Mouse (Mus musculus) spleen, postnatal 10 days (tissue): Measurements from ENCODE around the gene Dazap1.
"Not testable (repeated sequence)": the region's sequence is repeated elsewhere in the genome, so short reads cannot be mapped to it uniquely, and the experiment has no call there.

Experiments
- DNase-seq, 2 experiments: peaks; one replicate each; pipeline ENCODE4 v3.0.0; 2021 to 2022; ENCODE audit warnings: low spot score in 2 of 2

Gene Dazap1

DNA sequence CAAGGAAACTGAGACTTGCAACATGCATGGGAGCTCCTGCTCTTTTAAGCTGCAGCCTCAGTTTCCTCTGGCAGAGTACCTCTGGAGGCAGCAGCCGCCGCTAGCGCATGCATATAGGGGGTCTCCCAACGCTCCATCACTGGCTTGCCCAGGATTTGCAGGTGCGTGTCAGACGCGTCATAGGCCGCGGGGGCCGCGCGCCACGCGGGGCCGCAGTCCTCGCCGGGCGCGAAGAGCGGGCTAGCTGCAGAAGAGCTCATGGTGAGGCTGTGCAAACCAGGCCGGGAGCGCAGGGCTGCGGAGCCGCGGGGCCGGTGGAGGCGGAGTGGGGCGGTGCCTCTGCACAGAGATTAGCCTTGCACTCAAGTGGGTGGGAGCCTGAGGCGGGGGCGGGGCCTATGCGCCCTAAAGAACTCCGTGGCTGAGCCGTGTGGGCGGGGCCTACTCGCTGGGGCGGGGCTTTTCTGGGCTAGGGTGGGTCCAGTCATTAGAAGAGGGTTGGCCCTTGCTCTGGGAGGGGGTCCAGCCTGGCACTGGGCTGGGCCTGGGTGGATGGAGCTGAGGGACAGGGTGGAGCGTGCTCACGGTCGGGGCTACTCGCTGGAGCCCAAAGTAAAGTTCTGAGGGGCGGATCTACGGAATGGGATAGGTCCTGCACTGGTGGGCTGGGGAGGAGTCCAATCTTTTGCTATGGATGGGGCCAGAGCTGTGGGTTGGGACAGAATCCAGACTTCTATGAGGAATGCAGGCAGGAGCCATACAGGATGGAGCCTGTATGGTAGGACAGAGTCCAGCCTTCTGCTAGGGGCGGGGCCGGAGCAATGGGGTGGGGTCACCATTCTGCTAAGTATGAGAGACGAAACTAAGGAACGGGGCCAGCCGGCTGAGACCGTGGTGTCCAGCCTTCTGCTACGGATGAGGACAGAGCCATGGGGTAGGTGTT is at the start of gene Dazap1, which contains the start of gene Gamt:
Gene Dazap1, plus strand, starts transcription at position 845 of the 943 bp plus-strand sequence.
Gene Gamt, minus strand, starts transcription at position 371 of the 943 bp plus-strand sequence.
- DNase-seq, result peak; percentile 96 to 98

DNA sequence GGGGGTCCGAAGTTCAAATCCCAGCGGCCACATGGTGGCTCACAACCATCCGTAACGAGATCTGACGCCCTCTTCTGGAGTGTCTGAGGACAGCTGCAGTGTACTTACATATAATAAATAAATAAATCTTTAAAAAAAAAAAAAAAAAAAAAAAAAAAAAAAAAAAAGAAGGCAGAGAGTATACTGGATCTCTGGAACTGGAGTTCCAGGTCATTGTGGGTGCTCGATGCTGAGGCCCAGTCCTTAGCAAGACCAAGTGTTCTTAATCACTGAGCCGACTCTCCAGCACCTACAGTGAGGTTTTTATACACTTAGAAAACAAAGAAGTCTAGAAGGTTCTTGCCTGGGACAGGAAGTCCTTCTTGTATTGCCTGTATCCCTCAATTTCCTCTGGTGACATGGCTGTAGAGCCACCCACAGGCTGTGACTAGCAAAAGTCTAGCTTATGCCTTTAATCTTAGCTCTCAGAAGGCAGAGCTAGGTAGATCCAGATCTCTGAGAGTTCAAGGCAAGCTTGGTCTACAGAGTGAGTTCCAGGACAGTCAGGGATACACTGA is 49.7 kb upstream of the Dazap1 start:
- DNase-seq, result not testable (repeated sequence)

DNA sequence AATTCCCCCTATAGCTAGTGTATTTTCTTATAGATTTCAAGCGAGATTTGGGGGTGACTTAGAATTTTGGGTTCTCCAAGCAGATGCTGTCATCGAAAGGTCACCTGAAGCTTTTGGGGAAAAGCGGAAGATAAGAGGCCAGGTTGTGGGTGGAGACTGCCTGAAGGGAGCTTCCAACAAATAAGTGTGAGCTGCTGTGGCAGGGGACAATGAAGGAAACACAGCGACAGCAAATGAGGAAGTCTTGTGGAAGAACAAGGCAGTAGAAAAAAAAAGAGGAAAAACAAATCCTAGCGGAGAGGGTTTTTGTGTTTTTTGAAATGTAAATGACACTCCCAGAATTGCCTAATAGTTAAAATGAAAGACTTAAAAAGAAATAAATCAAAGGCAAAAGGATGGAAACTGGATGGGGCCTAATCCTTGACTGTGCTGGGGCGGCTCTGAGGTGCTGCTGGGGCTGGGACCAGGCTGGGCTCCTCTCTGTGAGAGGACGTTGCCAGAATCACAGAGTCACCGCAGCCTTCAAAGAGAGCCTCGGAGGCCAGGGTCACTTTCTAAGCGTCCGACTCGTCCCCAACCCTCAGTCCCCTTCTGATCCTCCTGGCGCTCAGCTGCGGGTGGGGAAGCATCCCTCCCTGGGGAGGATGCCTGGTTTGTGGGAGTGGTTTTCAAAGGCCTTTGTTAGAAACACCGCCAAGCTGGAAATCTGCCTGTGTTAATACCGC is 46.1 kb upstream of the Dazap1 start:
- DNase-seq, result no peak

DNA sequence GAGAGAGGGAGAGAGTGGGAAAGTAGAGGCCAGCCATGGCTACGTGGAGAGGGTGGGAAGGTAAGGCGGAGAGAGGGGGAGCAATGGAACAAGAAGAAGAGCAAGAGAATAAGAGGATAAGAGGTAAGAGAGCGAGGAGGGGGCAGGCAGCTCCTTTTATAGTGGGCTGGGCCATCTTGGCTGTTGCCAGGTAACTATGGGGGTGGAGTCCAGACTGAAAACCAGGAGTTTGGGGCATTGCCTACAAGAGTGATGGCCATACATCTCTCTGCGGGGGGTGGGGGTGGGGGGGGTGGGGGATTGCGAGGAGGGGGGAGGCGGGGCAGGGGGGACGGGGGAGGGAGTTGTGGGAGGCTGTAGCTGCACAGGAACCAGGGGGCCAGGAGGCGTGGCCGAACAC is 40.6 kb upstream of the Dazap1 start:
- DNase-seq, result no peak

DNA sequence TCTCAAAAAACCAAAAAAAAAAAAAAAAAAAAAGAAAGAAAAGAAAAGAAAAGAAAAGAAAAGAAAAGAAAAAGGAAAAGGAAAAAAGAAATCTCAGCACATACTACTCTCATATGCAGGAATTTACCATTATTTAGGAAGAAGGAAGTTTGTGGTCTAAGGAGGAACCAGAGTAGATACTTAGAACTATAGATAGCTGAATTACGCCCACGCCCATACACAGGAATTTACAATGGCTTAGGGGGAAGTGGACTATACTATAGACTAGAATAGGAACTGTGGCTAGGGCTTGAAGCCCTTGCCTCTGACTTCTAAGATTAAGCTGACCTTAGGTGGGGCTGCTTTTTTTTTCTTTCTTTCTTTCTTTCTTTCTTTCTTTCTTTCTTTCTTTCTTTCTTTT is 38.1 kb upstream of the Dazap1 start:
- not testable (repeated sequence) for DNase-seq

DNA sequence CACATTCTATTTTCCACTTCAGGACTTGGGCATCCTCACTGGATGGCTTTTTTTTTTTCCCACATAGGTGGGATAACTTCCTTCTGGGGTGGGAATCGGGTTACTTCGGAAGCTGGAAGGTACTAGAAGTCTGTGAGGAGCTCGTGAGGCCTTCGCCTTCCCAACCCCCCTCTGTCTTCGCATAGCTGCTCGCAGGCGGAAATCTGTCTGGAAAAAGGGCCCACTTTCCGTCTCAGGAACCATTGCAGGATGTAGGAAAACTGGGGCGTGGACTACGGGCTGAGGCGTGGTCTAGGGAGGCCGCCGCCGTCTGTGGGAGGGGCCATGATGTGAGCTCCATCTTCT is 35.2 kb upstream of the Dazap1 start:
- no peak for DNase-seq

DNA sequence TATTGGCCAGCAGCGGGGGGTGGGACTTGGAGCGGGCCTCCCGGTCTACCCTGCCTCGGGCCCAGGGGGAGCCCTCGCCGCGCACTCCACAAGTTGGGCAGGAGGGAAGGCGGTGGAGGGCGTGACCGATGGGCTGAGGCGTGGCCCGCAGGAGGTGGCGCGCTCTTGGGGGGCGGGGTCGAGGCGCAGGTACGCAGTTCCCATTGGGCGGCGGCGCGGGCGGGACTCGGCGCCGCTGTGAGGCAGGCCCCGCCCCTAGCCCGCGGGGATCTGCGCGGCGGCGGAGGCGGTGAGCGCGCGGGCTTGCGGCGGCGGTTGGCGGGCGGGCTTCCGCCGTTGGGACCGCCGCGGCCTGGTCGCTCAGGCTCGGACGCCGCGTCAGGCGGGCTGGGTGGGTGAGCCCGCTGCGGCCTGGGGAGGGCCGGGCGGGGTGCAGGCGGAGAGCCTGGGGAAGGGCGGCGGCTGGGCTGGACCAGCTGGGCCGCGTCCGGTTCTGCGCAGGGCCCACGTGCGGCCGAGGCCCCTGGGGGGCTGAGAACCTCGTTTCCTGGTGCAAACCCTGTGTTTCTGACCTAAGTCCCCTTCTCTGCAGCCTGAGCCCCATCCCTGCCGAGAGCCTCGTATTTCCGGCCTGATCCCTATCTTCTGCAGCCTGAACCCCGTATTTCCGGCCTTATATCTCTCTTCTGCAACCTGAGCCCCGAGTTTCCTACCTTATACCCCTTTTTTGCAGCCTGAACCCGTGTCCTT is 34.7 kb upstream of the Dazap1 start, which contains the start of gene Mum1:
Gene Mum1, plus strand, starts transcription at position 19 of the 750 bp plus-strand sequence.
- DNase-seq, result peak; percentile 94 to 99

DNA sequence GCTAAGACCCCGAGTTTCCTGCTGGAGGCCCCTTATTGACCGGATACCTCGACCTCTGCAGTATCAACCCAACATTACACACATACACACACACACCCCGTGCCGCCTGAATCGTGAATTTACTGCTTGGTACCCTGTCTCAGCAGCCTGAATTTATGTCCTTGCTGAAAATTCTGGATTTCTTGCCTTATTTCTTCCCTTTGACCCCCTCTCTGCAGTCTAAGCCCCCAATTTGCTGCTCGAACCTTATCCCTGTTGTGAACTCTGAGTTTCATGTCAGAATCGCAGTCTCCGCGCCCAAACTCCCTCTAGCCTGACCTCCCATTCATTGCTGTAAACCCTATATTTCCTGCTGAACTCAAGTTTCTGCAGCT is 34.1 kb upstream of the Dazap1 start:
- DNase-seq, result no peak

DNA sequence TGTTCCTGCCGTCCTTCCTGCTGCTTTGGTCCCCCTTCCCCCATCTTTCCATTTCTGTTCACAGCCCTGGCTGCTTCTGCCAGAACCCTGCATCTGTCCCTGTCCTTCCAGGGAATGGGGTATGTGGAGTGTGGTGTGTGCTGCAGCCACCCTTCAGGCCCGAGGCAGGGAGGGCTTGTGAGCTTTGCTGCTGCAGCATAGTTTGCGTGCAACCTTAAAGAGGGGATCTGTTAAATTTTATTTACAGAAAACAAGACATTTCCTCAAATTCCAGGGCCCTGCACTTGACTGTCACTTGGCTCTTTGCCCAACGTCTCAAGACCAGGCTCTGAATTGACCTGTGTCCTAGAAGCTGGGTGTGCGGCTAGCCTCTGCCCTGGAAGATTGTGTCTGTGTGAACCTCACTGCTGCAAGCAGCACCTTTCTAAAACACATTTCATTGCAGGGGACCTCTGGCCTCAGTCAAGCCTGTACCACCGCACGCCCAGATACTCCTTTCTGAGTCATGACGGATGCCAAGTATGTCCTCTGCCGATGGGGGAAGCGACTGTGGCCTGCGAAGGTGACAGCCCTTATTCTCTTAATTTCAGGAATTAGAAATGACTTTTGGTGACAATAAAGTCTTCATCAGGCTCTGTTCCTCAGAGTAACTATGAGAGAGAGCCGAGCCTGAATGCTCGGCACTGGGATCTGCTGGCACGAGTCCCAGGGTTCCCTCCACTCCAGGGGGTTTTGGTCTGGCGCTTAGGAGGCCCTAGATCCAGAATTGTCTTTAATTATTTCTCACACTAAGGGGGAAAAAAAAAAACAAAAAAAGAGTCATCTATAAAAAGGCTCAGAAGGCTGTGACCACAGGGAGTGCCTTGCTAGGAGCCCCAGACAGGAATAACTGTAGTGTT is 33.2 kb upstream of the Dazap1 start:
- no peak for DNase-seq

DNA sequence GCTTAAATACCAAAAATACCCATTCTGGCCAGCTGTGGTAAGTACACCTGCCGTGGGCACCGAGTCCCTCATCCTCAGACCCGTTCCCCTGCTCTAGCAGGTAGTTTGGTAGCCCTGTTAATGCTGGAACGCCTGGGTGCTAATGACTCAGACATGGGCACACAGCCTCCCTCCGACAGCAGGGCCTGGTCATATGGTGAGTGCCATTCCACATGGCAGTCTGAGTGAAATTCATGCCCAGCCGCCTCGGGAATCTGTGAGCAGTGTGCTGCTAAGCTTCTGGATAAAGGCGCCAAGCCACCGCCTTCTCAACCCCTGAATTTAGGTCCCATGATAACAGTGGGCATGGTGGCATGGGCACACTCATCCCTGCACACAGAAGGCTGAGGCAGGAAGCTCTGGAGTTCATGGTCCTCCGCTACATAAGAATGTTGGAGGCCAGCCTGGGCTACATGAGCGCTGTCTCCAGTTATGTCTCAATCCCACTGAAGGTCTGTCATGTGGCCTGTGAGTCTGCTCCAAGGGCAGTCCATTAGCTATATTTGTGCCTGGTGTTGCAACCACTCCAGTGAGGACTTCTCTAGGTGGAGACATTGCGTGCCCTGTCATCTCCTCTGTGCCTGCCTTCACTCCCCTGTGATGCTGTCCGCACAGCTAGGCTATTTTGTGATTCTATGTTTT is 25.0 kb upstream of the Dazap1 start:
- DNase-seq, result no peak

DNA sequence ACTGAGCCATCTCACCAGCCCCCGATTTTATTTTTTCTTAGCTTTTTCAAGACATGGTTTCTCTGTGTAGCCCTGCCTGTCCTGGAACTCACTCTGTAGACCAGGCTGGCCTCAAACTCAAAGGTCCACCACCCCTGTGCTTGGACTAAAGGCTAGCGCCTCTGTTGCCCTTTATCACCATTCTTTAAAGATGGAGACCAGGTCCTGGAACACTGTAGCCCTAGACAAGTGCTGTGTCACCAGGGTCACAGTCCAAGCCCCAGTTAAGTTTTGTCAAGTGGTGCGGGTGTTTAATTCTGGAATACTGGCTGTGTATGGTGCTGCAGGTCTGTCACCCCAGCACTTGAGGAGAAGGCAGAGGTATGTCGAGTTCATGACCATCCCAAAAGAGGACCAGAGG is 24.3 kb upstream of the Dazap1 start:
- no peak for DNase-seq

DNA sequence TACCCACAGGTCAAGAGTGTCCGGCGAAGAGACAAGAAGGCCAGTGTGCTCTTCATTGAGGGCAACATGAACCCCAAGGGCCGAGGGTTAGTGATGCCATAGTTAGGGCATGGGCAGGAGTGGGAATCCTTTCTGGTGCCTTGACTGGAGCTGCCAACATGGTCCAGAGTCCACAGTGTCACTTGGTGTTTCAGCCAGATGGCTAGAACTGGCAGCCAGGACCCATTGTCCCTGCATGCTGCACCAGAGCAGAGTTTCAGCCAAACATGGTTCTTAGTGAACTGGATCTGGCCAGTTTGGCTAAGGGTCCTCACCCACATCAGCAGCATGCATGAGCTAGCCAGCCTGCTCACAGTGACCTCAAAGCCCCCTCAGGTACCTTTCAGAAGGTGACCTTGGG is 23.0 kb upstream of the Dazap1 start:
- no peak for DNase-seq

DNA sequence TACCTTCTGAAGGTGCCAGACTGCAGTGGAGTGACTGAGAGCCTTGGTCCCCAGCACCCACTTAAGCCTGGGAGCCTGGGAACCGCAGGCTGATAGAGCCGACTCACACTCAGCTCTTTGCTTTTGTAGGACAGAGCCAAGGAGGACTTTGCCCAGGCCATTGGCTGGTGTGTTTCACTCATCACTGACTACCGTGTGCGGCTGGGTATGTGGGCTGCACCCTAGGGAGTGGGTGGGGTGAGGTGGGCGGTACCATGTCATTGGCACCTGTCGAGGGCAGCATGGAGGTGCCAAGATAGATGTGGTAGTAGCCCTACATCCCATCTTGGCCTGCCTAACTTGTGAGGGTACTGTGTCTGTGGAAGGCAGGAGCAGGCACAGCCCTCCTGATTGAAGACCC is 21.5 kb upstream of the Dazap1 start:
- no peak for DNase-seq

DNA sequence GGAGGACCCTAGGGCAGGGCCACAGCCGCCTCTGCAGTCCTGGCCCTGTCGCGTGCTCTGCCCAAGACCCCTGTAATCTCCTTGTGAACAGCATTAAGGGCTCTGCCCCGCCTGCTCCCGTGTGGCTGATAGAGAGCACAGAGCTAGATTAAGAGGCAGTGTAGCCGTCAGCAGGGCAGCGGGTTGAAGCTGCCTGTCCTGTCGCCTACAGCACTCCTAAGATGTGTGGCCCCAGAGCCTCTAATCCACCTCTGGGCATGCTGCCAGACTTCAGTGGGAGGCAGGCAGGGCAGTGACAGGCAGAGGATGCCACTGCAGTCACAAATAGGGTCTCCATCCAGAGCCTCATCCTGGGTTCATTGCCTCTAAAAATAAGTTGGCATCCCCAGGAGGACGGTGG is 19.2 kb upstream of the Dazap1 start:
- DNase-seq, result peak in 1 of 2 experiments; percentile 64

DNA sequence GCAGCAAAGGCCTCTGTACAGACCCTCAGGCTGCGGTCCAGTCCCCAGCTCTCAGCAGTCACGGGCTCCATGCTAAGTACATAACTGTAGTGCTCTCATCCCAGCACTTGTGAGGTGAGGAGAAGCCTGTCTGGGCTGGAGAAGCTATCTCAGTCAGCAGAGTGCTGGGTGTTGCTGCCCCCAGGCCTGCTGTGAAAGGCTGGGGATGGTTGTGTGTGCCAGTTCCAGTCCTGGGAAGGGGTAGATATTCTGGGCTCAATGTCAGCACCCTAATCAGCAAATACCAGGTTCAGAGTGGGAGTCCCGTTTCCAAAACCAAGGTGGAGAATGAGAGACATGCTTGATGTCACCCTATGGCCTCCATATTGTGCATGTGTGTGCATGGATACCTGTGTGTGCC is 18.7 kb upstream of the Dazap1 start:
- no peak for DNase-seq

DNA sequence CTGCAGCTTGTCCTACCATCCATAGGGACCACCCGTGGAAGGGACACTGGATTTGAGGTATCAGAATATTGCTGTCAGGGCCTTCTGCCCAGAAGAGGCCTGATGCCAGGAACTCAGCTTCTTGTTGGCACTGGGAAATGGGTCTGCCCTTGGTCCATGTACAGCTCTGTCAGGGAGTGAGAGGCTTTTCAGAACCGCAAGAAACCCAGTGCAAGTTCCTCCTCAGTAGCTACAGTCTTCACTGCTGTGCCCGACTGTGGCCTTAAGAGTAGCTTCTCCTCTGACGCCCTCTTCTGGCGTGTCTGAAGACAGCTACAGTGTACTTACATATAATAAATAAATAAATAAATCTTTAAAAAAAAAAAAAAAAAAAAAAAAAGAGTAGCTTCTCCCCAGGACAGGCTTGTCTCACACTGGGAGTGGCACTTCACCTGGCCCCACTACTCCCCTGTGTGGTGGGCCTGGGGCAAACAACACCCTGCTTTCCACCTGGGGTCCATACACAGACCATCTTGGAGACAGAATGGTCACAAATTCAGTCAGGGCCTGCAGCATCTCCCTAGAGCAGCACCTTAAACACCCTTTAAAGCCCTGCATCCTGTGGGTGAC is 16.4 kb upstream of the Dazap1 start:
- DNase-seq, result peak in 1 of 2 experiments; percentile 63

DNA sequence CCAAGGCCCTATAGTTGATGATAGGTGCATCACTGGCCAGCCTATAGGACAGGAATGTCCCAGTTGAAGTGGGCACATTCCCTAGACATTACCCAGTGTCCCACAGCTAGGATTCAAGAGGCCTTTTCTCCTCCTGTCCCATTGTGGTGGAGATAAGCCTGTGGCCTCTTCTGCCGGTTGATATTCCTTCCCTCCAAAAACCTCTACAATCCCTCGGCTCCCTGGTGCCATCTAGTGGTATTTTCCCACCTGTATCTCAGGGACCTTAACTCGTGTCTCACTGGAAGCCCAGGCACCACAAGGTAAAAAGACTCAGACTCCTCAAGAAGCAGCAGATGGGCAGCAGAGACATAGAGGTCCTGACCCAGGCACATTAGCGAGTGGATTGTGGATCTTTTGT is 15.7 kb upstream of the Dazap1 start:
- DNase-seq, result peak; percentile 79 to 88

DNA sequence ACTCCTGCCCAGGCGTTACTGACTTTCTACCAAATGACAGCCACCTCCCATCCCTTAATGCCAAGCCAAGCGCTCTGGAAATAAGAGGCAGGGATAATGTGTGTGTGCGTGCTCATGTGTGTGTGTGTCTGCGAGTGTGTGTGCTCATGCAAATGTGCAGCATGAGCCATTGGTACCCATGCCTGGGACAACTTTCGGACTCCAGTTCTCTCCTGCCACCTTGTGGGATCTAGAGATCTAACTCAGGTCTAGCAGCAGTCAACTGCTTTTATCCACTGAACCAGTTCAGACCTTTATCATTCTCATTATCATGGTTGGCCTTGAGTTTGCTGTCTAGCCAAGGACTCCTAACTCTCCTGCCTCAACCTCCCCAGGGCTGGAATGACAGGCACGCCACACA is 13.4 kb upstream of the Dazap1 start:
- DNase-seq, result no peak

DNA sequence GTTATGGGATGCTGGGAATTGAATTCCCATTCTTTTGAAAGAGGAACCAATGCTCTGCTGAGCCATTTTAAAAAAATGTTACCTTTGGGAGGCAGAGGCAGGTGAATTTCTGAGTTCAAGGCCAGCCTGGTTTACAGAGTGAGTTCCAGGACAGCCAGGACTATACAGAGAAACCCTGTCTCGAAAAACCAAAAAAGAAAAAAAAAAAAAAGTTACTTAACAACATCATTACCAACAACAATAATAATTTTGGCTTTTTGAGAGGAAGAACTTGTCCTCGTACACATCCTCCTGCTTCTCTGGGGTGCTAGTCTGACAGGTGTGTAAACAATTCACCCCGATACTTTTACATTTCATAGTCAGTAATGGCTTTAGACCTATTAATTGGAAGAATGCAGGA is 12.8 kb upstream of the Dazap1 start:
- not testable (repeated sequence) for DNase-seq
